Mouse (Mus musculus): ENCODE results near the gene Pou5f1.

The Pou5f1 gene

GRCm38 (mm10) chr17:35513886-35514285 lies 8.1 kb downstream of the Pou5f1 start:
- peak; percentile 46 for DNase-seq

GRCm38 (mm10) chr17:35514756-35515155 lies 8.9 kb downstream of the Pou5f1 start:
- no peak for DNase-seq

- no peak for DNase-seq
Observed at GRCm38 (mm10) chr17:35515911-35516640, 10.3 kb downstream of the Pou5f1 start.

GRCm38 (mm10) chr17:35516652-35517500 lies 11.1 kb downstream of the Pou5f1 start, which contains the start of the genes Tcf19 and Cchcr1:
Tcf19 (minus strand) TSS chr17:35516824.
Cchcr1 (plus strand) TSS chr17:35517100.
- peak; percentile 99 for DNase-seq

GRCm38 (mm10) chr17:35517526-35517925 lies 11.7 kb downstream of the Pou5f1 start:
- no peak for DNase-seq

GRCm38 (mm10) chr17:35524354-35524753 lies 18.5 kb downstream of the Pou5f1 start:
- no peak for DNase-seq

GRCm38 (mm10) chr17:35526644-35527043 lies 20.8 kb downstream of the Pou5f1 start:
- DNase-seq = no peak

GRCm38 (mm10) chr17:35532360-35532759 lies 26.5 kb downstream of the Pou5f1 start:
- no peak for DNase-seq

GRCm38 (mm10) chr17:35532901-35533300 lies 27.1 kb downstream of the Pou5f1 start, which contains the start of gene Psors1c2:
Psors1c2 (plus strand) TSS chr17:35533201.
- DNase-seq = no peak

GRCm38 (mm10) chr17:35534343-35534742 lies 28.5 kb downstream of the Pou5f1 start:
- DNase-seq = peak; percentile 52

GRCm38 (mm10) chr17:35537421-35537820 lies 31.6 kb downstream of the Pou5f1 start:
- DNase-seq = no peak

- DNase-seq = no peak
Observed at GRCm38 (mm10) chr17:35538476-35538875, 32.7 kb downstream of the Pou5f1 start.

GRCm38 (mm10) chr17:35539540-35539939 lies 33.7 kb downstream of the Pou5f1 start:
- no peak for DNase-seq

- DNase-seq = no peak
Observed at GRCm38 (mm10) chr17:35542761-35543411, 37.1 kb downstream of the Pou5f1 start.

GRCm38 (mm10) chr17:35543412-35543861 lies 37.6 kb downstream of the Pou5f1 start:
- no peak for DNase-seq

- no peak for DNase-seq
Observed at GRCm38 (mm10) chr17:35544001-35544400, 38.2 kb downstream of the Pou5f1 start.

- DNase-seq = peak; percentile 41
Observed at GRCm38 (mm10) chr17:35544680-35545079, 38.9 kb downstream of the Pou5f1 start.

GRCm38 (mm10) chr17:35547465-35547864 lies 41.6 kb downstream of the Pou5f1 start:
- no peak for DNase-seq

- DNase-seq = no peak
Observed at GRCm38 (mm10) chr17:35548636-35549035, 42.8 kb downstream of the Pou5f1 start.

GRCm38 (mm10) chr17:35549437-35550142 lies 43.8 kb downstream of the Pou5f1 start:
- DNase-seq = peak; percentile 67

GRCm38 (mm10) chr17:35550143-35550494 lies 44.3 kb downstream of the Pou5f1 start:
- DNase-seq = no peak

GRCm38 (mm10) chr17:35550871-35551270 lies 45.1 kb downstream of the Pou5f1 start:
- no peak for DNase-seq

All from kidney, adult 11 months (tissue).